Mouse (Mus musculus) lung, adult 2 months (tissue): ENCODE results near the gene Gm21750.

Source experiments
- CTCF ChIP-seq: fragments of 200-500 bp; IDR thresholded peaks from 2 replicates; pipeline ENCODE4 v1.5.1; 2011; ENCODE audit warnings: mild to moderate bottlenecking, low read length, control low read depth; ENCODE audit not compliant: insufficient read depth
- POLR2A ChIP-seq: fragments of 200-500 bp; IDR thresholded peaks from 2 replicates; pipeline ENCODE4 v1.6.1; 2011; ENCODE audit warnings: low read depth, mild to moderate bottlenecking, control low read depth, low read length, borderline replicate concordance; ENCODE audit errors: extremely low read depth

DNA sequence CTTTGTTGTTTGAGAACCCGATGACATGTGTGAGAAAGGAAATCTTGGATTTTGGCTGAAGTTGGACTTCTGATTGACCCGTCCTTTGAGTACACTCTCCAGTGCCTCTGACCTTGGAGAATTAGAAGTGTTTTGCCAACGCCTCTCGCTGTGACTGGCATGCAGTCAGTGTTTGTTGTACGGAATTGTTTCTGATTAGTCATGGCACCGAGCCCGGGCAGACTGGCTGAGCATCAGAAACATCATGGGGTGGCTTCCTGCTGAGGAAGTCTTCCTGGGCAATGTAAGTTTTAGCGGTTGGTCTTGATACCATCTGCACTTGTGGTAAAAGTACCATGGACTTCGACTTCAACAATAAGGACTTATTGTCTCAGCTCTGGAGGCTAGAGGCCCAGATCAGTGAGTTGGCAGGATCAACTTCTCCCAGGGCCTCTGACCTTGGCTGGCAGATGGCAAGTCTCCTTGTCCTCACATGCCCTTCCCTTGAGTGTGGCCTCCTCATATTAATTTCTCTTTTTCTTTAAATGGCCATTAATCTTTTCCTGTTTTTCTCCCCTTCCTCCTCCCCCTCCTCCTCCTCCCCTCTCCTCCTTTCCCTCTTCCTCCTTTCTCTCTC, 28.3 kb upstream of the Gm21750 start:
- TF ChIP-seq CTCF (no peak), POLR2A (no peak)
